8 mouse cellular contexts compared by ENCODE assay signal in genomic region chr11:102214430-102215156, GRCm38 (mm10). TPM values are rescaled to one million over a fixed set of nuclear protein-coding genes. Genes with fewer than 3 reads are reported as not detected.
DNase-seq lines count a peak whose midpoint lies in the region; ATAC-seq and TF ChIP-seq lines count a peak whose summit lies in the region.

No protein-coding gene starts in this region.

- peak overlapping the region; percentile 85 for H3K4me2 ChIP-seq in heart, embryonic 12.5 days
- no peak overlapping the region for H3K4me2 ChIP-seq in neural tube, embryonic 11.5 days (ENCODE audit: low read depth)
- H3K4me2 ChIP-seq in intestine, embryonic 14.5 days (ENCODE audit: low read length) = peak overlapping the region; percentile 91
- H3K4me2 ChIP-seq in stomach, postnatal 0 days (replicated peaks; ENCODE audit: low read depth) = peak overlapping the region; percentile 8

- no peak for ATAC-seq in heart, embryonic 12.5 days (ENCODE audit: insufficient number of reproducible peaks, low FRiP score)
- no peak for ATAC-seq in neural tube, embryonic 11.5 days (ENCODE audit: insufficient read depth, low FRiP score, low TSS enrichment)
- no peak for ATAC-seq in intestine, embryonic 14.5 days (replicated peaks; ENCODE audit: low FRiP score, low TSS enrichment, low read depth)
- no peak for ATAC-seq in stomach, postnatal 0 days (ENCODE audit: low FRiP score, low TSS enrichment)
- ATAC-seq in CD4-positive, CD25-positive, alpha-beta regulatory T cell, adult 4 months = no peak

- H3K9me3 ChIP-seq in heart, embryonic 12.5 days (replicated peaks) = no peaks in the 10 kb centered on the region
- H3K9me3 ChIP-seq in neural tube, embryonic 11.5 days (ENCODE audit: control insufficient read depth, low read length) = no peaks in the 10 kb centered on the region
- no peaks in the 10 kb centered on the region for H3K9me3 ChIP-seq in intestine, embryonic 14.5 days (ENCODE audit: control insufficient read depth, low read length)
- H3K9me3 ChIP-seq in stomach, postnatal 0 days (ENCODE audit: control insufficient read depth, low read length) = no peaks in the 10 kb centered on the region

- H3K4me1 ChIP-seq in heart, embryonic 12.5 days (replicated peaks) = peaks cover 94% of the 10 kb centered on the region
- H3K4me1 ChIP-seq in neural tube, embryonic 11.5 days (ENCODE audit: control insufficient read depth, insufficient read depth, low read length) = peaks cover 42% of the 10 kb centered on the region
- H3K4me1 ChIP-seq in intestine, embryonic 14.5 days (replicated peaks; ENCODE audit: control insufficient read depth, insufficient read depth, low read length) = peaks cover 88% of the 10 kb centered on the region
- H3K4me1 ChIP-seq in stomach, postnatal 0 days (replicated peaks; ENCODE audit: control insufficient read depth, insufficient read depth) = peaks cover 40% of the 10 kb centered on the region

- no peak for TF ChIP-seq EP300 in stomach, postnatal 0 days (optimal IDR thresholded peaks at IDR 0.05)

- 0 out of 2 replicates have a peak, but pooled peaks cover 9% of the 10 kb centered on the region for H3K36me3 ChIP-seq in heart, embryonic 12.5 days
- H3K36me3 ChIP-seq in neural tube, embryonic 11.5 days (ENCODE audit: control insufficient read depth, insufficient read depth, low read length) = no peaks in the 10 kb centered on the region; the same call in 1 of the 2 replicates
- H3K36me3 ChIP-seq in intestine, embryonic 14.5 days (ENCODE audit: control insufficient read depth, insufficient read depth, low read length) = 0 out of 2 replicates have a peak, but pooled peaks cover 6% of the 10 kb centered on the region
- H3K36me3 ChIP-seq in stomach, postnatal 0 days (ENCODE audit: control insufficient read depth, insufficient read depth, low read length) = no peaks in the 10 kb centered on the region

- peak overlapping the region; percentile 35 for H3K9ac ChIP-seq in heart, embryonic 12.5 days
- no peak overlapping the region for H3K9ac ChIP-seq in neural tube, embryonic 11.5 days (ENCODE audit: low read length)
- no peak overlapping the region for H3K9ac ChIP-seq in intestine, embryonic 14.5 days (ENCODE audit: low read length)
- no peak overlapping the region for H3K9ac ChIP-seq in stomach, postnatal 0 days (ENCODE audit: low read length)

- no peak for TF ChIP-seq CTCF in stomach, postnatal 0 days (IDR thresholded peaks at IDR 0.05; ENCODE audit: low read depth)

- DNase-seq in heart, adult 9 months (ENCODE audit: low spot score in 2 of 2) = no peak
- DNase-seq in neural tube, embryonic 11.5 days (ENCODE audit: low spot score) = no peak
- no peak for DNase-seq in neural tube, embryonic 10.5 days (ENCODE audit: extremely low spot score, low spot score)
- DNase-seq in intestine, embryonic 14.5 days (ENCODE audit: low spot score) = no peak
- DNase-seq in stomach, postnatal 0 days (ENCODE audit: low spot score) = no peak
- DNase-seq in left cerebral cortex, postnatal 14 days (ENCODE audit: low spot score in 2 of 2) = no peak

- intact Hi-C loops in left cerebral cortex, postnatal 14 days (cut with DNase I) = no loop called here

- WGBS in heart, embryonic 12.5 days = 29% methylated on average over 10 of the region's 10 CpGs
- 65% methylated on average over 10 of the region's 10 CpGs for WGBS in neural tube, embryonic 11.5 days
- 25% methylated on average over 10 of the region's 10 CpGs for WGBS in intestine, embryonic 14.5 days
- WGBS in stomach, postnatal 0 days = 48% methylated on average over 10 of the region's 10 CpGs

- peak overlapping the region; percentile 98; the same call in 1 of the 2 replicates for H3K27ac ChIP-seq in heart, embryonic 12.5 days (ENCODE audit: poor library complexity, severe bottlenecking)
- H3K27ac ChIP-seq in neural tube, embryonic 11.5 days (ENCODE audit: low read depth, low read length) = 0 out of 2 replicates have a peak overlapping the region, but pooled peaks have one; percentile 8
- peak overlapping the region; percentile 27; the same call in 1 of the 2 replicates for H3K27ac ChIP-seq in intestine, embryonic 14.5 days (ENCODE audit: low read depth)
- 0 out of 2 replicates have a peak overlapping the region, but pooled peaks have one; percentile 91 for H3K27ac ChIP-seq in stomach, postnatal 0 days (replicated peaks)

- H3K4me3 ChIP-seq in heart, embryonic 12.5 days = no peak overlapping the region
- no peak overlapping the region for H3K4me3 ChIP-seq in neural tube, embryonic 11.5 days (ENCODE audit: low read depth, low read length)
- no peak overlapping the region for H3K4me3 ChIP-seq in intestine, embryonic 14.5 days (ENCODE audit: low read depth, low read length)
- H3K4me3 ChIP-seq in stomach, postnatal 0 days (ENCODE audit: low read depth, low read length) = no peak overlapping the region

- no peaks in the 10 kb centered on the region for H3K27me3 ChIP-seq in heart, embryonic 12.5 days (replicated peaks)
- H3K27me3 ChIP-seq in neural tube, embryonic 11.5 days (ENCODE audit: control insufficient read depth, insufficient read depth, low read length) = no peaks in the 10 kb centered on the region
- no peaks in the 10 kb centered on the region for H3K27me3 ChIP-seq in intestine, embryonic 14.5 days (replicated peaks; ENCODE audit: control insufficient read depth, insufficient read depth, low read length)
- H3K27me3 ChIP-seq in stomach, postnatal 0 days (ENCODE audit: control insufficient read depth, insufficient read depth, low read length) = no peaks in the 10 kb centered on the region

RNA-seq across cellular contexts. Expression of gene Hdac5, which starts 15.4 kb away (rescaled TPM):
- 92.2 and 95.9 TPM in 2 replicates for polyA plus RNA-seq in heart, embryonic 12.5 days (2016; fragmentation: Nextera tagmentation; extraction: Ambion mirVana)
- polyA plus RNA-seq in neural tube, embryonic 11.5 days (2014; fragmentation: Nextera tagmentation; extraction: Ambion mirVana) = 41.1 and 42.7 TPM in 2 replicates
- 45.4 and 53.2 TPM in 2 replicates for polyA plus RNA-seq in intestine, embryonic 14.5 days (2014; fragmentation: Nextera tagmentation; extraction: Ambion mirVana)
- 33.8 and 43.3 TPM in 2 replicates for polyA plus RNA-seq in stomach, postnatal 0 days (2015; fragmentation: Nextera tagmentation; extraction: Ambion mirVana)
- 100 to 1,000 TPM; 194 to 197 TPM for total RNA-seq in left cerebral cortex, postnatal 14 days (2021)
- 10 to 100 TPM in 1 of 2 experiments, 1 to 10 TPM in 1; 6.5 to 12.3 TPM for polyA plus RNA-seq in CD4-positive, CD25-positive, alpha-beta regulatory T cell, adult 4 months (2017; shearing (Covaris generic))

RNA-seq across cellular contexts. Expression of gene G6pc3, which starts 25.2 kb away (rescaled TPM):
- 27.1 and 28.0 TPM in 2 replicates for polyA plus RNA-seq in heart, embryonic 12.5 days (2016; fragmentation: Nextera tagmentation; extraction: Ambion mirVana)
- 30.0 and 35.3 TPM in 2 replicates for polyA plus RNA-seq in neural tube, embryonic 11.5 days (2014; fragmentation: Nextera tagmentation; extraction: Ambion mirVana)
- polyA plus RNA-seq in intestine, embryonic 14.5 days (2014; fragmentation: Nextera tagmentation; extraction: Ambion mirVana) = 36.0 and 37.4 TPM in 2 replicates
- polyA plus RNA-seq in stomach, postnatal 0 days (2015; fragmentation: Nextera tagmentation; extraction: Ambion mirVana) = 19.2 and 19.4 TPM in 2 replicates
- total RNA-seq in left cerebral cortex, postnatal 14 days (2021) = 10 to 100 TPM; 45.5 to 49.1 TPM
- polyA plus RNA-seq in CD4-positive, CD25-positive, alpha-beta regulatory T cell, adult 4 months (2017; shearing (Covaris generic)) = 10 to 100 TPM; 29.1 to 53.9 TPM

RNA-seq across cellular contexts. Expression of gene Lsm12, which starts 29.5 kb away (rescaled TPM):
- polyA plus RNA-seq in heart, embryonic 12.5 days (2016; fragmentation: Nextera tagmentation; extraction: Ambion mirVana) = 90.9 and 94.3 TPM in 2 replicates
- polyA plus RNA-seq in neural tube, embryonic 11.5 days (2014; fragmentation: Nextera tagmentation; extraction: Ambion mirVana) = 74.2 and 81.9 TPM in 2 replicates
- polyA plus RNA-seq in intestine, embryonic 14.5 days (2014; fragmentation: Nextera tagmentation; extraction: Ambion mirVana) = 88.4 and 89.9 TPM in 2 replicates
- 70.0 and 99.4 TPM in 2 replicates for polyA plus RNA-seq in stomach, postnatal 0 days (2015; fragmentation: Nextera tagmentation; extraction: Ambion mirVana)
- total RNA-seq in left cerebral cortex, postnatal 14 days (2021) = 10 to 100 TPM; 60.5 to 65.2 TPM
- polyA plus RNA-seq in CD4-positive, CD25-positive, alpha-beta regulatory T cell, adult 4 months (2017; shearing (Covaris generic)) = 10 to 100 TPM; 33.4 to 69.4 TPM

RNA-seq across cellular contexts. Expression of gene BC030867, which starts 34.1 kb away (rescaled TPM):
- polyA plus RNA-seq in heart, embryonic 12.5 days (2016; fragmentation: Nextera tagmentation; extraction: Ambion mirVana) = 14.0 and 14.3 TPM in 2 replicates
- 17.9 and 18.6 TPM in 2 replicates for polyA plus RNA-seq in neural tube, embryonic 11.5 days (2014; fragmentation: Nextera tagmentation; extraction: Ambion mirVana)
- 16.5 and 16.6 TPM in 2 replicates for polyA plus RNA-seq in intestine, embryonic 14.5 days (2014; fragmentation: Nextera tagmentation; extraction: Ambion mirVana)
- polyA plus RNA-seq in stomach, postnatal 0 days (2015; fragmentation: Nextera tagmentation; extraction: Ambion mirVana) = 2.2 and 2.7 TPM in 2 replicates
- total RNA-seq in left cerebral cortex, postnatal 14 days (2021) = under 1 TPM; 0.46 to 0.63 TPM
- 1 to 10 TPM in 1 of 2 experiments, under 1 TPM in 1; 0.40 to 1.8 TPM for polyA plus RNA-seq in CD4-positive, CD25-positive, alpha-beta regulatory T cell, adult 4 months (2017; shearing (Covaris generic))

RNA-seq across cellular contexts. Expression of gene Asb16, which starts 54.0 kb away (rescaled TPM):
- 0.06 and 0.13 TPM in 2 replicates for polyA plus RNA-seq in heart, embryonic 12.5 days (2016; fragmentation: Nextera tagmentation; extraction: Ambion mirVana)
- not detected in 2 replicates for polyA plus RNA-seq in neural tube, embryonic 11.5 days (2014; fragmentation: Nextera tagmentation; extraction: Ambion mirVana)
- polyA plus RNA-seq in intestine, embryonic 14.5 days (2014; fragmentation: Nextera tagmentation; extraction: Ambion mirVana) = 0.08 and 0.16 TPM in 2 replicates
- 0.04 TPM in 1 of 2 replicates, not detected in the other for polyA plus RNA-seq in stomach, postnatal 0 days (2015; fragmentation: Nextera tagmentation; extraction: Ambion mirVana)
- under 1 TPM; 0.59 to 0.72 TPM for total RNA-seq in left cerebral cortex, postnatal 14 days (2021)
- polyA plus RNA-seq in CD4-positive, CD25-positive, alpha-beta regulatory T cell, adult 4 months (2017; shearing (Covaris generic)) = not detected

Comparison
In these comparisons a context has a peak if more than half of its experiments do, and no peak if none do; other contexts are left out.
1. H3K27ac ChIP-seq: peak in every context shown above with its lines; median percentile 98 in heart, embryonic 12.5 days; 91 in stomach, postnatal 0 days; 27 in intestine, embryonic 14.5 days; 8 in neural tube, embryonic 11.5 days.